Mouse (Mus musculus): ENCODE results near the gene Fam186b. TPM values are rescaled to one million over a fixed set of nuclear protein-coding genes. Genes with fewer than 3 reads are reported as not detected.

Gene Fam186b
- polyA plus RNA-seq, 1 experiment from 2014 or later: not detected

GRCm38 (mm10) chr15:99290586-99290985 is 5.1 kb downstream of the Fam186b start:
- ATAC-seq (ENCODE audit: low FRiP score, low TSS enrichment) (no peak), DNase-seq (ENCODE audit: low spot score) (no peak)
- Histone ChIP-seq H3K9me3 (ENCODE audit: control insufficient read depth, low read length) (no peaks in the 10 kb centered on the region), H3K27ac (replicated peaks) (no peak overlapping the region), H3K4me1 (replicated peaks; ENCODE audit: control insufficient read depth, insufficient read depth) (no peaks in the 10 kb centered on the region), H3K4me3 (ENCODE audit: low read depth, low read length) (no peak overlapping the region), H3K9ac (ENCODE audit: low read length) (no peak overlapping the region), H3K27me3 (ENCODE audit: control insufficient read depth, insufficient read depth, low read length) (no peaks in the 10 kb centered on the region), H3K36me3 (ENCODE audit: control insufficient read depth, insufficient read depth, low read length) (no peaks in the 10 kb centered on the region), H3K4me2 (replicated peaks; ENCODE audit: low read depth) (no peak overlapping the region)
- 83% methylated on average over 11 of the region's 11 CpGs for WGBS
- TF ChIP-seq CTCF (IDR thresholded peaks at IDR 0.05; ENCODE audit: low read depth) (no peak), EP300 (optimal IDR thresholded peaks at IDR 0.05) (no peak)

GRCm38 (mm10) chr15:99285189-99285535 is 10.5 kb downstream of the Fam186b start:
- Histone ChIP-seq H3K36me3 (ENCODE audit: control insufficient read depth, insufficient read depth, low read length) (no peaks in the 10 kb centered on the region), H3K4me3 (ENCODE audit: low read depth, low read length) (no peak overlapping the region), H3K4me2 (replicated peaks; ENCODE audit: low read depth) (no peak overlapping the region), H3K27me3 (ENCODE audit: control insufficient read depth, insufficient read depth, low read length) (no peaks in the 10 kb centered on the region), H3K9ac (ENCODE audit: low read length) (no peak overlapping the region), H3K9me3 (ENCODE audit: control insufficient read depth, low read length) (no peaks in the 10 kb centered on the region), H3K4me1 (replicated peaks; ENCODE audit: control insufficient read depth, insufficient read depth) (no peaks in the 10 kb centered on the region), H3K27ac (replicated peaks) (no peak overlapping the region)
- ATAC-seq (ENCODE audit: low FRiP score, low TSS enrichment): no peak; the same call in 1 of the 2 replicates
- 51% methylated on average over 8 of the region's 8 CpGs for WGBS
- TF ChIP-seq CTCF (IDR thresholded peaks at IDR 0.05; ENCODE audit: low read depth): no peak
- no peak for TF ChIP-seq EP300 (optimal IDR thresholded peaks at IDR 0.05)
- no peak for DNase-seq (ENCODE audit: low spot score)

- no peaks in the 10 kb centered on the region for H3K4me1 ChIP-seq (replicated peaks; ENCODE audit: control insufficient read depth, insufficient read depth)
- no peak overlapping the region for H3K9ac ChIP-seq (ENCODE audit: low read length)
- H3K27me3 ChIP-seq (ENCODE audit: control insufficient read depth, insufficient read depth, low read length): no peaks in the 10 kb centered on the region
- TF ChIP-seq CTCF (IDR thresholded peaks at IDR 0.05; ENCODE audit: low read depth) (no peak), EP300 (optimal IDR thresholded peaks at IDR 0.05) (no peak)
- DNase-seq (ENCODE audit: low spot score) (peak; percentile 88), ATAC-seq (ENCODE audit: low FRiP score, low TSS enrichment) (peak; percentile 94)
- no peak overlapping the region for H3K27ac ChIP-seq (replicated peaks)
- WGBS: 30% methylated on average over 14 of the region's 14 CpGs
- no peaks in the 10 kb centered on the region for H3K36me3 ChIP-seq (ENCODE audit: control insufficient read depth, insufficient read depth, low read length)
- H3K4me2 ChIP-seq (replicated peaks; ENCODE audit: low read depth): no peak overlapping the region
- H3K9me3 ChIP-seq (ENCODE audit: control insufficient read depth, low read length): no peaks in the 10 kb centered on the region
- H3K4me3 ChIP-seq (ENCODE audit: low read depth, low read length): no peak overlapping the region
Observed at GRCm38 (mm10) chr15:99284527-99285188, 11.0 kb downstream of the Fam186b start.

GRCm38 (mm10) chr15:99283456-99283855 is 12.2 kb downstream of the Fam186b start:
- peak; percentile 54 for TF ChIP-seq CTCF (IDR thresholded peaks at IDR 0.05; ENCODE audit: low read depth)
- no peak for TF ChIP-seq EP300 (optimal IDR thresholded peaks at IDR 0.05)
- Histone ChIP-seq H3K27ac (replicated peaks) (no peak overlapping the region), H3K4me2 (replicated peaks; ENCODE audit: low read depth) (no peak overlapping the region), H3K9ac (ENCODE audit: low read length) (no peak overlapping the region), H3K4me1 (replicated peaks; ENCODE audit: control insufficient read depth, insufficient read depth) (no peaks in the 10 kb centered on the region), H3K4me3 (ENCODE audit: low read depth, low read length) (no peak overlapping the region), H3K9me3 (ENCODE audit: control insufficient read depth, low read length) (no peaks in the 10 kb centered on the region), H3K27me3 (ENCODE audit: control insufficient read depth, insufficient read depth, low read length) (no peaks in the 10 kb centered on the region), H3K36me3 (ENCODE audit: control insufficient read depth, insufficient read depth, low read length) (no peaks in the 10 kb centered on the region)
- ATAC-seq (ENCODE audit: low FRiP score, low TSS enrichment) (no peak), DNase-seq (ENCODE audit: low spot score) (no peak)
- 66% methylated on average over 10 of the region's 10 CpGs for WGBS

- Histone ChIP-seq H3K9ac (ENCODE audit: low read length) (no peak overlapping the region), H3K4me2 (replicated peaks; ENCODE audit: low read depth) (no peak overlapping the region), H3K4me1 (replicated peaks; ENCODE audit: control insufficient read depth, insufficient read depth) (no peaks in the 10 kb centered on the region), H3K36me3 (ENCODE audit: control insufficient read depth, insufficient read depth, low read length) (no peaks in the 10 kb centered on the region), H3K27me3 (ENCODE audit: control insufficient read depth, insufficient read depth, low read length) (no peaks in the 10 kb centered on the region), H3K4me3 (ENCODE audit: low read depth, low read length) (no peak overlapping the region), H3K9me3 (ENCODE audit: control insufficient read depth, low read length) (no peaks in the 10 kb centered on the region), H3K27ac (replicated peaks) (no peak overlapping the region)
- ATAC-seq (ENCODE audit: low FRiP score, low TSS enrichment): no peak
- WGBS: 84% methylated on average over 7 of the region's 7 CpGs
- DNase-seq (ENCODE audit: low spot score): no peak
- no peak for TF ChIP-seq EP300 (optimal IDR thresholded peaks at IDR 0.05)
- TF ChIP-seq CTCF (IDR thresholded peaks at IDR 0.05; ENCODE audit: low read depth): no peak
Observed at GRCm38 (mm10) chr15:99278271-99278670, 17.4 kb downstream of the Fam186b start.

- Histone ChIP-seq H3K27me3 (ENCODE audit: control insufficient read depth, insufficient read depth, low read length) (no peaks in the 10 kb centered on the region), H3K4me1 (replicated peaks; ENCODE audit: control insufficient read depth, insufficient read depth) (no peaks in the 10 kb centered on the region), H3K9ac (ENCODE audit: low read length) (no peak overlapping the region), H3K27ac (replicated peaks) (no peak overlapping the region), H3K36me3 (ENCODE audit: control insufficient read depth, insufficient read depth, low read length) (no peaks in the 10 kb centered on the region), H3K9me3 (ENCODE audit: control insufficient read depth, low read length) (no peaks in the 10 kb centered on the region), H3K4me2 (replicated peaks; ENCODE audit: low read depth) (no peak overlapping the region), H3K4me3 (ENCODE audit: low read depth, low read length) (no peak overlapping the region)
- DNase-seq (ENCODE audit: low spot score) (no peak), ATAC-seq (ENCODE audit: low FRiP score, low TSS enrichment) (no peak)
- WGBS: 84% methylated on average over 8 of the region's 8 CpGs
- TF ChIP-seq CTCF (IDR thresholded peaks at IDR 0.05; ENCODE audit: low read depth) (no peak), EP300 (optimal IDR thresholded peaks at IDR 0.05) (no peak)
Observed at GRCm38 (mm10) chr15:99276095-99276494, 19.6 kb downstream of the Fam186b start.

Measured in stomach, postnatal 0 days (tissue).